Mouse (Mus musculus) forelimb bud, embryonic 11.5 days (tissue): ENCODE results near the gene Lrrc8b.

ENCODE experiments used
- DNase-seq: peaks from one replicate; pipeline ENCODE4 v3.0.0-alpha.2; 2012; ENCODE audit warnings: low read depth, low spot score

The Lrrc8b gene

GRCm38 (mm10) chr5:105517992-105518625, 102.5 kb downstream of the Lrrc8b start:
- no peak for DNase-seq

- no peak for DNase-seq
Measured at GRCm38 (mm10) chr5:105518626-105519095, 103.1 kb downstream of the Lrrc8b start.

DNA sequence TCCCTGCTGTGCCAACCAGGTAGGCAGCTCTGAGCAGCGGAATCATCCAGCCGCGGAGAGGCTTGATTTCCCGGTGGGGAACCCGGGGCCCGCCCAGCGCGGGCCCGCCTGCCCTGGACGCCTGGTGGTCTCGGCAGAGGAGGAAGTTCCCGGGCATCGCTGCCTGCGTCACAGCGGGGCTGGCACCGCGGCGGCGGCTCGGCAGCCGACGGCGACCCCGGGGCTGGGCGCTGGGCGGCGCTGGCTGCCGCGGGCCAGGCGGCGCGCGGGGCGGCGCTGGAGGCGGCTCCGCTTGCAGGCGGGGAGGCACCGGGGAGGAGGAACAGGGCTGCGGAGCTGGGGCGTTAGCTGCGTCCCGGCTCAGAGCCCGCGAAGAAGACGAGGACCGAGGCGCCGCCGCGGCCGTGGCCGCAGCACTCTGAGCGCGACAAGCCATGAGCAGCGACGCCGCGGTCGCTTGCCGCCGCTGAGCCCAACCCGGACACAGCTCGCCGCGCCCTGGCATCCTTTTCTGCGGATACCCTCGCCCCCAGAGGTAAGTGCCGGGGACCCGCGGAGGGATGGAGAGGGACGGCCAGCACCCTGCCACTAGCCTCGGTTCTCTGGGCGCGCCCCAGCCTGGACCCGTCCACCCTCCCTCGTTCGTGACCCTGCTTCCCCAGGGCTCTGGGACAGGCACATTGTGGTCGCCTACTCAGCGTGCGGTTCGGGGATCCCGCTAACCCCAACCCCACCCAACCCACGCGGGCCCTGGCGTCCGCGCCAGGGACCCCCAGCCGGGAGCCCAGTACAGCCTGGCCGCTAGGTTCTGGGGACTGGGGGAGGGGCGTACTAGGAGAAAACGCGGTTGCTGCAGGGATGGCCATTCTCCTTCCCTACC, 103.8 kb downstream of the Lrrc8b start, which contains the start of gene Lrrc8c:
TSS of gene Lrrc8c (plus strand) at position 293 of the 880 bp plus-strand sequence.
- peak; percentile 62 for DNase-seq

DNA sequence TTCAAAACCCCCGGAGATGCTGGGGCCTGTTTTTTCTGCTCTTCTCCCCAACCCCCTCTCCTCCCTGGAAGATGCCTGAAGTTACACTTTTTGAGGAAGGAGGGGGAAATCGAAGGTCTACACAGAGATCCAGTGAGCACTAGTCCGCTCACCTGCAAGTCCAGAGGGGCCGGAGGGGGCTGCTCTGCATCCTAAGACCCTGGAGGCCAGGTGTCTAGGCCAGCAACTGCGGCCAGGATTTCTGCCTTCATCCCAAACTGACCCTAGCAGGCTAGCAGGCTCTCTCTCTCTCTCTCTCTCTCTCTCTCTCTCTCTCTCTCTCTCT, 104.4 kb downstream of the Lrrc8b start:
- DNase-seq, result peak; percentile 40

- DNase-seq, result no peak
Measured at GRCm38 (mm10) chr5:105520442-105520965, 104.9 kb downstream of the Lrrc8b start.

DNA sequence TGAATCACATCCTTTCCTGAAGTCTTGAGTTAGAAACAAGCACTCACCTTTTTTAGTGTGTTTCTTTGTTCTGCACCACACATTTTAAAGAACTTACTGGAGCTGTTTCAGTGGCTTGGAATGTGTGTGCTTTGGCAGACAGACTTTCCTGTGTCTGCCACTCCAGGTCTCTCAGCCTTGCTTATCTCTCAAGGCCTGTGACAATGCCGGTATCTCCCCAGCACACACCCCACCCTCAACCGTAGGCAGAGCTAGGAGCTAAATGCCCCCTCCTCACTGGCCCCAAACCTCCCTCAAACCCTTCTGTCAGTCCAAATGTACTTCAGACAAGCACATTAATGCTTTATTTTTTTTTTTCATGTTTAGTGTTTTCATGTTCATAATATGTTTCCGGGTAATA, 107.9 kb downstream of the Lrrc8b start:
- DNase-seq, result no peak

- no peak for DNase-seq
Measured at GRCm38 (mm10) chr5:105525004-105525403, 109.4 kb downstream of the Lrrc8b start.

DNA sequence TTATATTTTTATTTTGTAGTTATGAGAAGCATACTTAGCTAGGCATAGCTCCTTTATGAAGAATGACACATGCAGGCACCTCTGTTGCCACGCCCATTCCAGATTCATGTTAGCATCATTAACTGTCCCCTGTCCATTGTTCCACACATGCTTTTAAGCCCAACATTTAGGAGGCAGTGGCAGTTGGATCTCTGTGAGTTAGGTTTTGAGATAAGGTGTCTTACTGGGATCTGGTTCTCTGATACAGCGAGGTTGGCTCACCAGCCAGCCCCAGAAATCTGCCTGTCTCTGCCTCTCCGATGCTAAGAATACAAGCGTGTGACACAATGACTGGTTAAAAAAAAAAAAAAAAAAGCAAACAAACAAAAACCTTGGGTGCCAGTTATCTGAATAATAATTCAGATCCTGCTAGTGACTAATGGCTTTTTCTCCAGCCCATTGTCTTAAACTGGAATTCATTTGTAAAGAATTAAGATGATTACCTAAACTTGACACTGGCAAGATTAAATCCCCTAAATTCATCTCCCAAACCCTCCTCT, 110.6 kb downstream of the Lrrc8b start:
- no peak for DNase-seq

DNA sequence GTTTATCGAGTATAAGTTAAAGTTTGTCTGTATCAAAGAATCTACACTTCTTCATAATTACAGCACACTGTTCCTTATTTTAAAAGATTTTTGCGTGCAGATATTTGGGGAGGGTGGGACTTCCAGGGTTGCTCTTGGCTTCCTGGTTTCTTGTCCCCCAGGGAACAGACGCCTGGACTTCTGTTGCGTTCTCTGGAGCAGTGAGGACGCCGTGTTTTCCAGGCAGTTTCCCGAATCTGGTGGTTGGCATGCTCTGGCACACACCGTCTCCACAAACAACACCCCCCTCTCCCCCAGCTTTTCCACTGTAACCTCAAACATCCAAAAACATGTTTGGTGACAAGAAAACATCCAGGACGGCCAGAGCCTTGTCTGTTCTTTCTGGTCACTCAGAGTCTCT, 111.2 kb downstream of the Lrrc8b start:
- no peak for DNase-seq

GRCm38 (mm10) chr5:105527477-105528331, 112.1 kb downstream of the Lrrc8b start:
- DNase-seq, result no peak

DNA sequence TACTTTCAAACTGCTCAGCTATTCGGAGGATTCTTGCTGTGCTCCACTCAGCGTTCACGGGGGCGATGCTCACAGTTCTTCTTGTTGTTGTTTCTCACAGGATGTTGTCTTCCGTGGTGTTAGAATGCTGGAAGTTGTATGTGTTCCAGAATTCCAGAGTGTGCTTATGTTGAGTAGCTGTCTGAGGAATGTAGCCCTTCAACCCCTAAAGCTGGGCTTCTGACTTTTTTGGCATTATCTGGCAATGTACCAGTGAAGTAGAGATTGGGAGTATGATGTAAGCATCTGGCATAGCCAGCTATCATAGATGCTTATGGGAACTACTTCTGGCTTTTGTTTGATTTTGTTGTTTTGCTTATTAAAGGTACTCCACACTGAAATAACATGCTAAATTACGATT, 115.0 kb downstream of the Lrrc8b start:
- DNase-seq, result no peak

DNA sequence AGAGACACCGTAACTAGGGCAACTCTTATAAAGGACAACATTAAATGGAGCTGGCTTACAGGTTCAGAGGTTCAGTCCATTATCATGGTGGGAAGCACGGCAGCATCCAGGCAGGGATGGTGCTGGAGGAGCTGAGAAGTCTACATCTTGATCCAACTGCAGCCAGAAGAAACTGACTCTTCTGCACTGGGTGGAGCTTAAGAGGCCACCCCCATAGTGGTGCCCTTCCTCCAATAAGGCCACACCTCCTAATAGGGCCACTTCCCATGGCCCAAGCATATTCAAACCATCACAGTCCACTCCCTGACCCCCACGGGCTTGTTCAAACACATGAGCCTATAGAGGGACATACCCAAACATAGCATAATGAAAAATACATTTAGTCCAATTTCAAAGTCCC, 119.6 kb downstream of the Lrrc8b start:
- DNase-seq, result no peak

DNA sequence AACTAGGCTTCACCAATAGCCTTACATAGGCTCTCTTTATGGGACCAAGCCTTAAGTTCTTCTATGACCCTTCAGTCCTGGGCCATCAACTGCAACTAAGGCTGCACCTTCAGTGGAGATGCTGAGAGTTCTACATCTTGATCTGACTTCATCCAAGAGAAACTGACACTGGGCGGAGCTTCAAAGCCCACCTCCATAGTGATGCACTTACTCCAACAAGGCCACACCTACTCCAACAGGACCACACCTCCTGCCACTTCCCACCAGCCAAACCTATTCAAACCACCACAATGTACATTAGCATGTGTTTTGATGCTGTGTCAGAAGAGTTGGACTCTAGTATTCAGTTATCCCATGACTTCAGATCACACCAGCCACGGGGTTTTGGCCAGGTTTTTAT, 120.6 kb downstream of the Lrrc8b start:
- DNase-seq, result no peak

DNA sequence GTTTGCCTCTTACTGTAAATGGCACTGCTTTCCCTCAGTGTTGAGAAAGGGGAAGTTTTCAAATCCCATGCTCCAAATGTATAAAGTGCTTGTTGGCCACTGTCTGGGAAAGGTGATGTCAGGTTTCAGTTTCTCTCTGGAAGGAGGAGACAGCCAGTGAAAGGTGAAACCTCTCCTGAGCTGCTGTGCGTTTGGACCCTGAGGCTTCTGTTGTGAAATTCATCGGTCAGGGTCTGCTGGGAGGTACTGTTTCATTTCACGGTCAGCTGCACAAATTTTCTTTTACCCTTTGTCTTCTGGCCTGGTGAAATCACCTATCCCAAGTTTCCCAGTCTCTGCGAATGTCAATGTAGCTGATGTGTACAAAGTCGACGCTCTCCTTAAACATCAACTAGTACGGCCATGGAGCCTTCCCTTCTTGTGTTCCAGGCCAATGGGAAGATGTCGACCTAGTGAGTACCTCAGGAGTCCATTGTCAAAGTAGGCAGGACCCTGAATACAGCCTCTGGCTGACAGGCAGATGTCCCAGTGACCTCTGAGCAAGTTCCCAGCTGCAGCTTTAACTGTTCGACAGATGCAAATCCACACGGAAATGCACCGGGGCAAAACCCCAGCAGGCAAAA, 121.6 kb downstream of the Lrrc8b start:
- no peak for DNase-seq
